Mouse (Mus musculus): ENCODE data around the gene Zc3h7b.

Gene Zc3h7b

GRCm38 (mm10) chr15:81842275-81842674 is 97.4 kb downstream of the Zc3h7b start:
- no peak for DNase-seq (ENCODE audit: inconsistent ontology term)

GRCm38 (mm10) chr15:81845033-81845625 is 100.3 kb downstream of the Zc3h7b start:
- no peak for DNase-seq (ENCODE audit: inconsistent ontology term)

- peak; percentile 90 for DNase-seq (ENCODE audit: inconsistent ontology term)
Observed at GRCm38 (mm10) chr15:81845724-81846123, 100.9 kb downstream of the Zc3h7b start.
